Mouse (Mus musculus) thymus, postnatal 10 days (tissue): ENCODE measurements at regions not wholly inside any gene's neighbourhood (a gene's known extent, or its start where the extent isn't known, plus 50 kb on each side); places are given as distances from the start of the nearest gene placed in this dataset.
A peak's percentile ranks its signal among the peaks of the same experiment; 100 is the strongest.
"Not testable (repeated sequence)": the region's sequence is repeated elsewhere in the genome, so short reads cannot be mapped to it uniquely, and the experiment has no call there.

Source experiments
- DNase-seq, 2 experiments: peaks; one replicate each; pipeline ENCODE4 v3.0.0; 2021; ENCODE audit warnings: low spot score in 2 of 2

DNA sequence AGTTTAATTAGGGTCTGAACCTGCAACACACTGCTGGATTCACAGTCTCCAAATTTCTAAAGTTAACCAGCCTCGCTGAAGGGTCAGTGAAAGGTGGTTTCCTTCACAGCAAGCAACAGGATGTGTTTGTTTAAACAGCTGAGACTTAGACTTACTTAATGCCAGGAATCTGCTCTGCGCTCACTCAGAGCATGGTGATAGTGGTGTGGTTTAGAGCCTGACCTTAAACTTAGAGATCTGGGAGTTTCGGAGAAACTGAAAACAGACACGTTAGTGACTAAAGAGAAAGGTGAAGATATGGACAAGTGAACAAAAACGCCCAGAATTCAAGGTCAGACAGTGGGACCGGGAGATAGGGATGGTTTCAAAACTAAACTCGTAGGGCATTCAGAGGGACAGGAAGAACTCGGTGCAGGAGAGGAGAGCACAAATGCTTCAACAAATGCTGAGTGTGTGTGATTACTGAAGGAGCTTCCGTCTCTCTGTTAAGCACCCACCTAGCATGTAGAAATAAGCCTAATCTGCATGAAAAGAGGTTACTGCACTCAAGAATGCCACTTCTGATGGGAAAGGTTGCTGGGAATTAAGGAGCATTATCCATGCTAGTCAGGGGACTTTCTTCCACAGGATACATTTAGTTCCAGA, 97.2 kb upstream of the Ifngr1 start:
- DNase-seq: no peak

- peak; percentile 30 to 38 for DNase-seq
These were observed 93.6 kb upstream of the Ifngr1 start for GRCm38 (mm10) chr10:19498112-19498511.

- DNase-seq: no peak
These were observed 88.9 kb upstream of the Ifngr1 start for GRCm38 (mm10) chr10:19502874-19503273.

- DNase-seq: no peak
These were observed 87.6 kb upstream of the Ifngr1 start for GRCm38 (mm10) chr10:19503846-19504765.

- DNase-seq: no peak
These were observed 86.6 kb upstream of the Ifngr1 start for GRCm38 (mm10) chr10:19505174-19505573.

DNA sequence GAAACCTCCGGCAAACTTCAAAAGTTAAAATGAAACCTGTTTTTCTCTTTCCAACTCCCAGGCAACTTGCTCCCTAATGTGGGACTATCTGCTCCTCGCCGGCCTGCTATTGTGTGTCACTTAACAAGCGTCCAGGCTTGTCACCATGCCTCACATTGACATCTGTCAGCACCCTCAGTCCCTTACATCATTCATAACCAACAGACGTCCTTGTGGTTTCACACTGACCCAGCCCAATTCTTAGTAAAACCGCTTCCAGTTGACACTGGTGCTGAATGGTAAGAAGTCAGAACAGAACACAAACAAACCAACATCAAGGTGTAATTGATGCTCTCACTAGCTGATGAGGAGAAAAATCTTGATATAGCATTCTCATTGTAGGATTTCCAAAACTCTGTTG, 85.8 kb upstream of the Ifngr1 start:
- no peak for DNase-seq

- no peak for DNase-seq
These were observed 85.3 kb upstream of the Ifngr1 start for GRCm38 (mm10) chr10:19506434-19506833.

GRCm38 (mm10) chr10:19508221-19508745, 83.5 kb upstream of the Ifngr1 start:
- no peak for DNase-seq

DNA sequence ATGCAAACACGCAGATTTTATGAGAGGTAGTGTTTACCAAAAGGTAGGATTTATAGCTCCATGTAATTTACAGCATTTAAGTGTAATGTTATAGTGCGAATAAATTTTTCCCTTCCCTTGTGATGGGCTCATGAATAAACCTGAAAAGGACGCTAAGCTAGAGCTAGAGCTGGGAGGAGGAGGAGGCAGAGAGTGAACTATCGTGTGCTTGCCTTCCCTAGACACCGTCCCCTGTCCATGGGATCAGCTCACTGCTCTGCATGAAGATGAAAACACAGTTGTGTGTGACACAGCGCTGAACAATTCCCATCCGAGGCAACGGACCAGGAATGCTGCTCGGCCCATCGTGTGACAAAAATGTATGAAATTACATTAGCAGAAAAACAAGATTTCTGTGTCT, 81.7 kb upstream of the Ifngr1 start:
- DNase-seq: no peak

GRCm38 (mm10) chr10:19514366-19514765, 77.4 kb upstream of the Ifngr1 start:
- DNase-seq: not testable (repeated sequence)

GRCm38 (mm10) chr10:19514837-19515236, 76.9 kb upstream of the Ifngr1 start:
- no peak for DNase-seq

- no peak for DNase-seq
These were observed 75.7 kb upstream of the Ifngr1 start for GRCm38 (mm10) chr10:19516011-19516410.

DNA sequence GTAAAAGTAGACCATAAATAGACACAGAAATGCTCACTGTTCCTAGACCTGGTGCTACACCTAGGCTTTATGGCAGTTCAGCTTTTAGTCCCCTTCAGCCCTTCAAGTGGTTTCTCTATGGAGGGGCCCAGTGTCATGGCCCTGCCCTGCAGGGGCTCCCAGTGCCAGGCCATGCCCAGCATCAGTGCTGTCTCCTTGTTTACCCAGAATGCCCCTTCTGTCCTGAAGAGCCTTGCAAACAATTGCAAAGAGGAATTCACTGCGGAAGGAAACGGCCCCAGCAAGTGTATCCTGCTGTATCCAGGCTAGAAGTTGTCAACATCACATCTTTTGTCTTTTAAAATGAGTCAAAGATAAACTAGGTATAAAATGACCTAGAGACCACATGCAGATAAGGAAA, 74.7 kb upstream of the Ifngr1 start:
- DNase-seq: no peak

- DNase-seq: peak in 1 of 2 experiments; percentile 60
These were observed 73.0 kb upstream of the Ifngr1 start for GRCm38 (mm10) chr10:19518763-19519162.

- peak in 1 of 2 experiments; percentile 33 for DNase-seq
These were observed 69.6 kb upstream of the Ifngr1 start for GRCm38 (mm10) chr10:19522198-19522597.

GRCm38 (mm10) chr10:19525939-19526338, 65.8 kb upstream of the Ifngr1 start:
- DNase-seq: no peak

DNA sequence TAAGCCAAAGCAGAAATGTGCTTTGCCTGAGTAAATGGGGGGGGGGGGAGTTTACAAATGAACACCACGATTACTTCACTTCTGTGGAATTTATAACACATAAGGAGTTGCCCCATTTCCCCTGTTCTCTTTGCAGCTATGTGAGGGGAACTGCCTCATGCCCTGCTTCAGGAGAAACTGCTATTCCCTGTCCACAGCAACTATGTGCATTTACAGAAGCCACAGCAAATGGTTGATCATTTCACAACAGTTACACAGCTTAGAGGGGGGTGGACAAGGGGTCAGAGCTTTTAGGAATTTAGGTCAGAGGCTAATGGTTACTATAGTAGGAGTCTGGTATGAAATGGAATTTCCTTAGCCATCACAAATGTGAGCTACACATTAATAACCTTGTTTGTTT, 65.4 kb upstream of the Ifngr1 start:
- DNase-seq: no peak

DNA sequence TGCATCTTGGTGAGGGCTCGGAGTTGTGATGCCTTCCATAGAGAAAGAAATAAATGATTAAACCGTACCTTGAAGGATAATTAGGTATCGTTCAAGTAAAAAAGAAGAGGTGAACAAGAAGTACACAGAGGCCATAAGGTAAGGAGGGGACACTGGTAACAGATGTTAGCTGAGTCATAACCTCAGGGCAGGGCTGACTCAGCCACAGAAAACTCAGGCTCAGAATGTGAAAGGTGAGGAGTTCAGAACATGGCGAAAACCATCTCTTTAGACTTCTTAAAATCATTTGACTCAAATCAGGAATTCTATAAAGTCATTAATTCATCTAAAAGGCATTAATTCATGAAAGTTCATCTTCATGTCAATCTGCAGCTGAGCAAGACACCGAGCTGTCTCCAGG, 62.1 kb upstream of the Ifngr1 start:
- DNase-seq: peak in 1 of 2 experiments; percentile 28

GRCm38 (mm10) chr10:19530056-19530455, 61.7 kb upstream of the Ifngr1 start:
- DNase-seq: peak; percentile 23 to 42

- no peak for DNase-seq
These were observed 60.3 kb upstream of the Ifngr1 start for GRCm38 (mm10) chr10:19531452-19531851.

- DNase-seq: no peak
These were observed 59.0 kb upstream of the Ifngr1 start for GRCm38 (mm10) chr10:19532790-19533189.

DNA sequence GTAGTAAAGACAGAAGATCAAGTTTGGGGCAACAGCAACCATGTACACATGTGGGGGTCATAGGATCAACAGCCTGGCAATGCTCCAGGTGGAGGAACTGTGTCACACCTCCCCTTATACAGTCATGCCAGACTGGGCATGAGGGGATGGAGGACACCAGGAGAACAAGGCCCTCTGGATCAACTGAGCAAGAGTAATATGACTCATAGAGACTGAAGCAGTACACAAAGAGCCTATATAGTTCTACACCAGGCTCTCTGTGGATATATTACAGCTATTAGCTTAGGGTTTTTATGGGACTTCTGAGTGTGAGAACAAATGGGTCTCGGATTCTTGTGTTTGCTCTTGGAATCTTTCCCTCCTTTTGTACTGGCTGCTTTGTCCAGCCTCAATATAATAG, 57.9 kb upstream of the Ifngr1 start:
- no peak for DNase-seq
